Mouse (Mus musculus): ENCODE measurements at regions not wholly inside any gene's neighbourhood (a gene's known extent, or its start where the extent isn't known, plus 50 kb on each side); places are given as distances from the start of the nearest gene placed in this dataset.

GRCm38 (mm10) chr16:91174401-91174800 is 50.9 kb upstream of the Olig2 start:
- Histone ChIP-seq H3K4me2 (no peak overlapping the region), H3K9ac (replicated peaks) (no peak overlapping the region), H3K36me3 (no peaks in the 10 kb centered on the region), H3K4me3 (replicated peaks) (no peak overlapping the region), H3K4me1 (peaks cover 33% of the 10 kb centered on the region), H3K27ac (replicated peaks) (no peak overlapping the region), H3K27me3 (replicated peaks) (peaks cover 86% of the 10 kb centered on the region), H3K9me3 (replicated peaks) (no peaks in the 10 kb centered on the region)
- ATAC-seq (ENCODE audit: low FRiP score), result no peak
- WGBS, result 36% methylated on average over 4 of the region's 4 CpGs

Data from neural tube, embryonic 15.5 days (tissue).